Mouse (Mus musculus) heart, adult 2 months (tissue): Measurements from ENCODE around the gene Tmprss12.
"Not testable (repeated sequence)": the region's sequence is repeated elsewhere in the genome, so short reads cannot be mapped to it uniquely, and the experiment has no call there.

Source experiments
- CTCF ChIP-seq: fragments of 200-600 bp; IDR thresholded peaks from 2 replicates; pipeline ENCODE4 v1.8.1; 2022; ENCODE audit warnings: antibody characterized with exemption, mild to moderate bottlenecking, moderate library complexity
- POLR2A ChIP-seq: fragments of 200-500 bp; IDR thresholded peaks from 2 replicates; pipeline ENCODE4 v1.6.1; 2011; ENCODE audit warnings: mild to moderate bottlenecking, low read depth, low read length, control low read depth; ENCODE audit not compliant: insufficient read depth

- not testable (repeated sequence) for TF ChIP-seq POLR2A, CTCF
Measured at GRCm38 (mm10) chr15:100273791-100274308, 6.8 kb upstream of the Tmprss12 start.
